Mouse (Mus musculus) midbrain, embryonic 16.5 days (tissue): ENCODE measurements around the gene Arl6. TPM values are rescaled to one million over a fixed set of nuclear protein-coding genes. Genes with fewer than 3 reads are reported as not detected.

Source experiments
- ATAC-seq: fragments of 200-750 bp; cut with Nextera tagmentation; 2 replicates; pipeline ENCODE4 v1.8.0; 2017; ENCODE audit warnings: moderate TSS enrichment
- H3K27ac ChIP-seq: fragments of 300-500 bp; sonication (generic); 2 replicates; pipeline ENCODE4 v1.5.1; 2014; ENCODE audit warnings: mild to moderate bottlenecking, low read length, mixed read lengths
- H3K27me3 ChIP-seq: fragments of 300-500 bp; sonication (generic); 2 replicates; pipeline ENCODE4 v1.6.1; 2014; ENCODE audit warnings: low read depth, low read length, mixed read lengths; ENCODE audit not compliant: control insufficient read depth, insufficient read depth
- H3K36me3 ChIP-seq: fragments of 300-500 bp; sonication (generic); 2 replicates; pipeline ENCODE4 v1.6.1; 2014; ENCODE audit warnings: mild to moderate bottlenecking, low read length, moderate library complexity, mixed read lengths; ENCODE audit not compliant: control insufficient read depth, insufficient read depth
- H3K4me1 ChIP-seq: fragments of 300-500 bp; sonication (generic); 2 replicates; pipeline ENCODE4 v1.6.1; 2014; ENCODE audit warnings: mild to moderate bottlenecking, low read length, mixed read lengths; ENCODE audit not compliant: control insufficient read depth, insufficient read depth
- H3K4me2 ChIP-seq: fragments of 300-500 bp; sonication (generic); 2 replicates; pipeline ENCODE4 v1.6.1; 2014; ENCODE audit warnings: mild to moderate bottlenecking, low read length, mixed read lengths
- H3K4me3 ChIP-seq: fragments of 300-500 bp; sonication (generic); 2 replicates; pipeline ENCODE4 v1.5.1; 2014; ENCODE audit warnings: low read depth, mild to moderate bottlenecking, low read length, moderate library complexity, mixed read lengths
- H3K9ac ChIP-seq: fragments of 300-500 bp; sonication (generic); 2 replicates; pipeline ENCODE4 v1.6.1; 2014; ENCODE audit warnings: low read depth, low read length, mixed read lengths
- H3K9me3 ChIP-seq: fragments of 300-500 bp; sonication (generic); replicated peaks from 2 replicates; pipeline ENCODE4 v1.6.1; 2014; ENCODE audit warnings: mild to moderate bottlenecking, low read length, mixed read lengths; ENCODE audit not compliant: control insufficient read depth, poor library complexity, severe bottlenecking
- WGBS: fragments of 180-500 bp; shearing (Covaris S2); extraction: QIAGEN DNeasy Blood & Tissue Kit; methylation state at CpG from one replicate; pipeline ENCODE4 v1.1.7; 2014; 5-methylcytosine and 5-hydroxymethylcytosine counted together
- polyA plus RNA-seq: library from polyadenylated mRNA; unstranded; fragments of >200 nt; fragmentation: Nextera tagmentation; extraction: Ambion mirVana; gene quantifications from 2 replicates; pipeline ENCODE4 v1.2.1, GENCODE M21; 2015

Gene Arl6
- polyA plus RNA-seq, 1 experiment from 2014 or later, result 67.7 TPM

DNA sequence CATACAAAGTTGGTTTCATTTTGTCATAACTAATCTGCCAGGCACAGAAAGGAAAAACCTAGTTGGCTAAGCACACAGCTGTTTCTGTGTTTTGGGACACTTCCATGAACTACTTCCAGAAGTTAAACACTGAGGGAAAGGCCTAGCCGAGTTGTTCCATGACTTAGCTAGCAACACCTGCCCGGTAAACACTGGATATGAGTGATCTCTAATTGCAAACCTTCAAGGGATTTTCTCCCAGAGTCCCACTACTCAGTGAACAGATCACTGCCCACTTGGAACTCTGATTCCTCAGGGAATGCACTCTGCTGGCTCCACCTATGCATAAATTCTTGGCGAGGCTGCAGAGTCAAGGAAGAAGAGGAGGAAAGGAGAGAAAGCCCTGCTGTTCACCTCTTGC is 44.5 kb downstream of the Arl6 start:
- Histone ChIP-seq H3K4me3 (no peak overlapping the region), H3K36me3 (no peaks in the 10 kb centered on the region), H3K9ac (no peak overlapping the region), H3K4me1 (no peaks in the 10 kb centered on the region), H3K4me2 (no peak overlapping the region), H3K9me3 (no peaks in the 10 kb centered on the region), H3K27ac (no peak overlapping the region), H3K27me3 (no peaks in the 10 kb centered on the region)
- whole genome bisulfite sequencing, result 85% methylated on average over 3 of the region's 3 CpGs
- no peak for ATAC-seq

DNA sequence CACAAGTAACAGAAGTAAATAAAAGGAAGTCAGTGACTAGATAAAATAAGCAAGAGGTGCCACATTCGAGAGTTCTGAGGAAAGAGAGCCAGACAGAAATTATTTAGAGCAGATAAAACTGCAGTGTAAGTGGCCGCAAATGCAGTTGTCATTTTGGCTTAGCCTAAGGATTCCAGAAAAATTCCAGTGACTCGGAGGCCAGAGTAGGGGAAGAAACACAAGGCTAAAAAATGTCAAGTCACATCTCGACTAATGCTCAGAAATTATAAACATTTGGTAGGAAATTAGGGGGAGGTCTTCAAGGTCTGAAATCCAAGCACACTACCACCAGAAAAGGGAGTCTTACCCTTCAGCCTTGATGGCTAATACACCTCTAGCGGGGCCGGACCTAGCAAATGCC is 48.4 kb downstream of the Arl6 start:
- Histone ChIP-seq H3K9me3 (no peaks in the 10 kb centered on the region), H3K36me3 (no peaks in the 10 kb centered on the region), H3K4me3 (no peak overlapping the region), H3K9ac (no peak overlapping the region), H3K27ac (no peak overlapping the region), H3K4me2 (no peak overlapping the region), H3K4me1 (no peaks in the 10 kb centered on the region), H3K27me3 (no peaks in the 10 kb centered on the region)
- no peak for ATAC-seq
- WGBS, result 89% methylated on average over 6 of the region's 6 CpGs

DNA sequence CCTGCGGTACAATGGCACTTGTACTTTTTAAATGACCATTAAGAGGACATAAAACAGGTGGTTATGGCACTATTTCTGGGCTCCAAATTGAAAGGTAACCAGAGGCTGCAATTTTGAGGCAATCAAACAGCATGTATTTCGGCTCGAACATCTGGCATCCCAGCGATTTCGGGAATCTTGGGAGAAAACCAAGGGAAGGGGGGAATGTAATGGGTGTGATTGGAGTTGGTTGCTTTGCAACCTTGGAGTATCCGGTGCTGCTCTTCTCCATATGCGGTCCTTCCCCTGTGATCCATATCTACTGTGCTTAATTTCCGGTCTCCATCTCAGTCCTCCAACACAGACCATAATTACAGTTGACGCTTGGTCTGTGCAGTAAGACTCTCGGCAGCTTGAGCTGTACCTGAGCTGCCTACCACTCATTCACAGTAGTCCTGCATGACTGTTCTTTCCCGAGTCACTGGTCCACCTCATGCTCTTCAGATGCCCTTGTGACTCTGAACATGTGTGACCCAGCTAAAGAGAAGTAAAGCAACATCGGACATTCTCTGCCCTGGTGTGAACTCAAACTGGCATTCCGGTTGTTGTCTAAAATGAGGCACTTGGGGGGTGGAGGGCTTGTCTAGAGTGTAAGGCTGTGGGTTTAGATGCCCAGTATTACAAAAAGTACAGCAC is 50.7 kb downstream of the Arl6 start:
- no peak overlapping the region for H3K4me2 ChIP-seq
- H3K4me1 ChIP-seq, result no peaks in the 10 kb centered on the region
- H3K9ac ChIP-seq, result no peak overlapping the region
- no peak overlapping the region for H3K27ac ChIP-seq
- no peak for ATAC-seq
- H3K27me3 ChIP-seq, result no peaks in the 10 kb centered on the region
- H3K36me3 ChIP-seq, result no peaks in the 10 kb centered on the region
- no peak overlapping the region for H3K4me3 ChIP-seq
- 93% methylated on average over 13 of the region's 13 CpGs for WGBS
- H3K9me3 ChIP-seq, result no peaks in the 10 kb centered on the region

DNA sequence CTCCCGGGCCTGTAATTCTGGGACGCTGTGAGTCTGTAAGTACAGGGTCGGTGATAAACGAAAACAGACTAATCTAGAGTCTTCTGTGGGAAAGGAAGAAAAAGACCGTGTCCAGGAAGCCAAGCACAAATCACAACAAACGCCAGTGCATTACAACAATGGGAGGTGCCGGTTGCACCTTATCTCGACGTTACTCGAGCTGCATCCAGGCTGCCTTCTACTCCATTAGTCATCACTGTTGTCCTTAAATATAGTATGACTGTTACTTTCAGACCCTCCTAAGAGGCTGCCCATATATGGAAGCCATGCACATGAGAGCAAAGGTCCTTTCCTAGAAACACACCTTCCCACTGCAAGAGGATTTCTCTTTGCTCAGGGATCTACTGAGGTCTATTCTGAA is 51.4 kb downstream of the Arl6 start:
- ATAC-seq, result no peak
- Histone ChIP-seq H3K9me3 (no peaks in the 10 kb centered on the region), H3K27me3 (no peaks in the 10 kb centered on the region), H3K4me3 (no peak overlapping the region), H3K9ac (no peak overlapping the region), H3K4me1 (no peaks in the 10 kb centered on the region), H3K36me3 (no peaks in the 10 kb centered on the region), H3K27ac (no peak overlapping the region), H3K4me2 (no peak overlapping the region)
- 89% methylated on average over 10 of the region's 10 CpGs for WGBS

DNA sequence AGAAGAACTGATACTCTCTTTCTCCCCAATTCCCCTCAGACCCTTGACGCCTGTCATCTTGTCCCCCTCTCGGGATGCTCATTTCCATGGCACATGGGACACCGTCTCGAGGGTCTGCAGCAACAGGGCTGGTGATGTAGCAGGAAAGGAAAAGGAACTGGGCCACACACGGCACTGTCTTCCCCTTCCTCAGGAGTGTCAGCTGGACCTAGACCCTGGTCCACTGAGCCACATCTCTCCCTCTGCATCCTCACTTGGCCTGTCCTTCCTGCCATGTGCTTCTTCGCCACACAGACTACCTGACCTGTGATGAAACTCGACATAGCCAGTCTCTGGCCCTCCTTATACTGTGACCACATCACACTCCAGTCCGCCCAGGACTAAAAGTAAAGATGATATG is 52.3 kb downstream of the Arl6 start:
- no peak for ATAC-seq
- no peak overlapping the region for H3K9ac ChIP-seq
- H3K27ac ChIP-seq, result no peak overlapping the region
- WGBS, result 93% methylated on average over 8 of the region's 8 CpGs
- no peaks in the 10 kb centered on the region for H3K9me3 ChIP-seq
- no peaks in the 10 kb centered on the region for H3K36me3 ChIP-seq
- no peak overlapping the region for H3K4me3 ChIP-seq
- H3K27me3 ChIP-seq, result no peaks in the 10 kb centered on the region
- no peaks in the 10 kb centered on the region for H3K4me1 ChIP-seq
- H3K4me2 ChIP-seq, result no peak overlapping the region

DNA sequence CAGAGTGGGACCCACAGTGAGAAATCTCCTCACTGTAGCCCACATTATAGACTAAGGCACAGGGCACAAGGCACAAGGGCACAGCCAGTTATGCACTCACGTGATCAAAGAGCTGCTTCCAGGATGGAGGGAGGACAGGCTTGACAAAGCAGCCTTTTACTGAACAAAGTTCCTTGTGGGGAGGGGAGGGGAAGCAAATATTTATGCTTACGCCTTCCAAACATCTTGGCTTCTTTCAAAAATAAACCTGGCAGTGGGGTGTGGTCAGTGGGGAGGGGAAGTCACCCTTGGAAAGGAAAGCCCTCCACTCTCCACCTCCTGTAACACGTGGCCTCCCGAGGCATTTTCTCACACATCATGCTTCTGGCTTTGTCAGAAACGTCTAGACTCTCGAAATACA is 52.9 kb downstream of the Arl6 start:
- WGBS, result 70% methylated on average over 6 of the region's 6 CpGs
- Histone ChIP-seq H3K9me3 (no peaks in the 10 kb centered on the region), H3K27ac (no peak overlapping the region), H3K9ac (no peak overlapping the region), H3K27me3 (no peaks in the 10 kb centered on the region), H3K36me3 (no peaks in the 10 kb centered on the region), H3K4me2 (no peak overlapping the region), H3K4me1 (no peaks in the 10 kb centered on the region), H3K4me3 (no peak overlapping the region)
- no peak for ATAC-seq

DNA sequence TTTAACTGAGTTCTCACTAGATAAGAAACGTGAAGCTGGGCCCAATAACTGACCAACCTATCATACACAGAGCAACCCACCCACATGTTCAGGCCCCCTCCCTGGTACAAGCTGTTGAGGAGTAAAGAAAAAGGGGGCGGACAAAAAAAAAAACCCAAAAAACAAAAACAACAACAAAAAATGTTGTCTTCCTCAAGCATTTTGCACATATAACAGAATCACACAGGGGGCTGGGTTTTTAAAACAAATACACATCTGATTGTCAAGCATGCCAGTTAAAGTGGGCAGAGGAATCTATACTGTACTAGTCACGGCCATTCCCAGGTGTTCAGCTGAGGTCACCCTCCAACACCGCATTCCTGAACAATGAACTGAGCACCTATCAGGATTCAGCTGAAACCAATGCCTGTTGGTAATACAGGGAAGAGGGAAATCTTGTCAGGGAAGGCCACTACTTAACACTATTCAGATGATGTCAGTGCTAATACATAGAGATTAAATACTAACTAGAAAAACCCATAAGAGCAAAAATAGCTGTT is 53.4 kb downstream of the Arl6 start:
- H3K4me1 ChIP-seq, result no peaks in the 10 kb centered on the region
- no peak for ATAC-seq
- H3K4me2 ChIP-seq, result no peak overlapping the region
- H3K9me3 ChIP-seq, result no peaks in the 10 kb centered on the region
- no peak overlapping the region for H3K27ac ChIP-seq
- H3K4me3 ChIP-seq, result no peak overlapping the region
- WGBS, result 86% methylated on average over 4 of the region's 4 CpGs
- H3K9ac ChIP-seq, result no peak overlapping the region
- no peaks in the 10 kb centered on the region for H3K27me3 ChIP-seq
- H3K36me3 ChIP-seq, result no peaks in the 10 kb centered on the region

DNA sequence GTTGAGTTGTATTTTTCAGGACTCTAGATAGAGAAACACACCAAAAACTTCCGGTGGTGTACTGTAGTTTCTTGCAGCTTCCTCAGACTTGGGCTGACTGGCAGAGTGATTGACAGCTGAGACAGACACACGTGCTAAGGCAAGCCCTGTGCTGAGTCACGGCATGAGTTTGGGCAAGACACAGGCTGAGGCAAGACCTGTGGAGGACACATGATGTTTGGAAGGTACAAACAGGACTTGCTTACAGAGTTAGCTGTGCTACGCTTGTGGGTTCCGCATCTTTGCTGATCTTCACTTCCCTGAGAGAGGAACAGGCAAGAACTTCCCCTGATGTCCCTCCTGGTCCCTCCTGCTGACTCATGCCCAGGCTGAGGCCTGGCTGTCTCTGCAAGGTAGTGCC is 55.7 kb downstream of the Arl6 start:
- Histone ChIP-seq H3K9ac (no peak overlapping the region), H3K27me3 (no peaks in the 10 kb centered on the region), H3K4me2 (no peak overlapping the region), H3K4me1 (no peaks in the 10 kb centered on the region), H3K9me3 (no peaks in the 10 kb centered on the region), H3K4me3 (no peak overlapping the region), H3K27ac (no peak overlapping the region), H3K36me3 (no peaks in the 10 kb centered on the region)
- 85% methylated on average over 5 of the region's 5 CpGs for WGBS
- ATAC-seq, result no peak

DNA sequence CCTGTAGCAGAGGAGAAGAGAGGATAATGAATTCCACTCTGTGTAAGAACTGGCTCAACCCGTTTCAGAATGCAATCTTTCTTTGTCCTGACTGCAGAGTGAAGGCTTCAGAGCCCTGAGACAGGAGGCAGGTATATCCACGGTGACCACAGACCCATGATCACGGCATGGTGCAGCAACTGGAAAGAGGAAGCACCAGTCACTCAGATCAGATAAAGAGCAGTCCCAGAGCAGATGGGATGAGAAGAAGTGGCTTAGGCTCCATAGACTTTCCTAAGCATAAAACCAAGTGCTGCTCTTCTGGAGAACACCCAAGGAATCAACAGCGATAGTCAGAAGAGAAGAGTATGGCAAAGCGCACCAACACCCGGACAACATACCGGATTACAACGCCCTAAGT is 60.0 kb downstream of the Arl6 start:
- no peaks in the 10 kb centered on the region for H3K9me3 ChIP-seq
- no peaks in the 10 kb centered on the region for H3K4me1 ChIP-seq
- H3K9ac ChIP-seq, result no peak overlapping the region
- H3K27me3 ChIP-seq, result no peaks in the 10 kb centered on the region
- WGBS, result 86% methylated on average over 8 of the region's 8 CpGs
- no peaks in the 10 kb centered on the region for H3K36me3 ChIP-seq
- no peak overlapping the region for H3K4me3 ChIP-seq
- no peak for ATAC-seq
- no peak overlapping the region for H3K4me2 ChIP-seq
- no peak overlapping the region for H3K27ac ChIP-seq
